Mouse (Mus musculus) brain, embryonic 14.5 days (tissue): ENCODE measurements around the gene Chst5.

Experiments used
- CTCF ChIP-seq: fragments of 200-500 bp; IDR thresholded peaks from 2 replicates; pipeline ENCODE4 v1.5.1; 2012; ENCODE audit warnings: inconsistent platforms, mild to moderate bottlenecking, moderate library complexity, borderline replicate concordance; ENCODE audit not compliant: insufficient read depth, insufficient read length; ENCODE audit errors: extremely low read depth
- POLR2A ChIP-seq: fragments of 200-500 bp; IDR thresholded peaks from 2 replicates; pipeline ENCODE4 v1.6.1; 2012; ENCODE audit warnings: mild to moderate bottlenecking, inconsistent platforms, borderline replicate concordance; ENCODE audit not compliant: poor library complexity, insufficient read depth, insufficient read length, severe bottlenecking; ENCODE audit errors: extremely low read depth

DNA sequence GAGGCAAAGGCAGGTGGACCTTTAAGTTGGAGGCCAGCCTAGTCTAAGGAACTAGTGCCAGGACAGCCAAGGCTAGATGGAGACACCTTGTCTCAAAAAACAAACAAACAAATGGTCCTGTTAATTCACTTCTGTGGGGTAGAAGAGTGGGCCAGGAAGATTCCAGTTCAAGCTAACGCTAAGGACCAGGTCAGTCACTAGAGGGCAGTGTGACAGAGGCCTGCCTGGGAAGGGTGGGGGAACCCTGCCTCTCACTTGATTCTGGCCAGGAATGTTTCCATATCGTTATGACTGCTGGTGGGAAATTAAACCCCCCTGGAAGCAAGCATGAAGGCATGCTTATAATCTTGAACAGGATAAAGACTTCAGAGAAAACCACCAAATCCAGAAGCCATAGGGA is 28.7 kb downstream of the Chst5 start:
- TF ChIP-seq CTCF (peak; percentile 91), POLR2A (no peak)
